Mouse (Mus musculus) liver, embryonic 12.5 days (tissue): ENCODE measurements around the gene Tuba4a. TPM values are rescaled to one million over a fixed set of nuclear protein-coding genes. Genes with fewer than 3 reads are reported as not detected.
"Not testable (repeated sequence)": the region's sequence is repeated elsewhere in the genome, so short reads cannot be mapped to it uniquely, and the experiment has no call there.

Experiments
- ATAC-seq: fragments of 200-750 bp; cut with Nextera tagmentation; 2 replicates; pipeline ENCODE4 v1.8.0; 2017; ENCODE audit warnings: moderate number of reproducible peaks, mild to moderate bottlenecking, moderate library complexity
- H3K27ac ChIP-seq: fragments of 300-500 bp; sonication (generic); 2 replicates; pipeline ENCODE4 v1.5.1; 2016; ENCODE audit warnings: mild to moderate bottlenecking
- H3K27me3 ChIP-seq: fragments of 300-500 bp; sonication (generic); replicated peaks from 2 replicates; pipeline ENCODE4 v1.6.1; 2016; ENCODE audit warnings: mild to moderate bottlenecking, moderate library complexity
- H3K36me3 ChIP-seq: fragments of 300-500 bp; sonication (generic); 2 replicates; pipeline ENCODE4 v1.6.1; 2016; ENCODE audit warnings: mild to moderate bottlenecking, moderate library complexity
- H3K4me1 ChIP-seq: fragments of 300-500 bp; sonication (generic); 2 replicates; pipeline ENCODE4 v1.6.1; 2016
- H3K4me2 ChIP-seq: fragments of 300-500 bp; sonication (generic); 2 replicates; pipeline ENCODE4 v1.6.1; 2016; ENCODE audit warnings: mild to moderate bottlenecking, moderate library complexity
- H3K4me3 ChIP-seq: fragments of 300-500 bp; sonication (generic); 2 replicates; pipeline ENCODE4 v1.5.1; 2016; ENCODE audit warnings: mild to moderate bottlenecking, moderate library complexity
- H3K9ac ChIP-seq: fragments of 300-500 bp; sonication (generic); 2 replicates; pipeline ENCODE4 v1.6.1; 2016; ENCODE audit warnings: mild to moderate bottlenecking, moderate library complexity
- H3K9me3 ChIP-seq: fragments of 300-500 bp; sonication (generic); replicated peaks from 2 replicates; pipeline ENCODE4 v1.6.1; 2016; ENCODE audit warnings: mild to moderate bottlenecking, moderate library complexity
- WGBS: fragments of 180-500 bp; shearing (Covaris S2); methylation state at CpG from one replicate; pipeline ENCODE4 v1.1.7; 2016; ENCODE audit not compliant: insufficient replicate concordance; 5-methylcytosine and 5-hydroxymethylcytosine counted together
- polyA plus RNA-seq: library from polyadenylated mRNA; unstranded; fragments of >200 nt; fragmentation: Nextera tagmentation; extraction: Ambion mirVana; gene quantifications from 2 replicates; pipeline ENCODE4 v1.2.1, GENCODE M21; 2016

The Tuba4a gene
- polyA plus RNA-seq, 1 experiment from 2014 or later, result 490 TPM

DNA sequence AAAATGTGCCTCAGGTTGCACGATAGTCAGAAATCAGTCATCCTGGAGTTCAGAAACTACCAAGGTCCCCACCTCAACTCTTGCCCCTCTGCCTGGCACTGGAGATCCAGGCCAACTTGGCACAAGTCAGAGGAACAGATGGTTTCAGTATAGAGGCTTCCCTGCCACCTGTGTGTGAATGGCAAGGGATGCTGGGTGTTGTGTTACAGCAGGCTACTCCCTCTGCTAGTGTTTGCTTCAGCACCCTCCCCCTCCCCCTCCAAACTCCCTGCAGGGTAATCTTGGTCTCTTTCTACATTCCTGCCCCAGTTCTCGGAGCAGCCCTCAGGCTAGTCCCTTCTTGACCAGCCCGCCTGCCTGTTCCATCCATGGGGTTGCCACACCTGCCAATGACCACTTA is 30.8 kb upstream of the Tuba4a start:
- peaks cover 38% of the 10 kb centered on the region for H3K4me1 ChIP-seq
- H3K36me3 ChIP-seq, result no peaks in the 10 kb centered on the region
- no peak overlapping the region for H3K4me3 ChIP-seq
- H3K9me3 ChIP-seq, result no peaks in the 10 kb centered on the region
- no peak for ATAC-seq
- peaks cover 10% of the 10 kb centered on the region for H3K27me3 ChIP-seq
- no peak overlapping the region for H3K4me2 ChIP-seq
- WGBS, result 77% methylated on average over 3 of the region's 3 CpGs
- H3K9ac ChIP-seq, result no peak overlapping the region
- H3K27ac ChIP-seq, result no peak overlapping the region

DNA sequence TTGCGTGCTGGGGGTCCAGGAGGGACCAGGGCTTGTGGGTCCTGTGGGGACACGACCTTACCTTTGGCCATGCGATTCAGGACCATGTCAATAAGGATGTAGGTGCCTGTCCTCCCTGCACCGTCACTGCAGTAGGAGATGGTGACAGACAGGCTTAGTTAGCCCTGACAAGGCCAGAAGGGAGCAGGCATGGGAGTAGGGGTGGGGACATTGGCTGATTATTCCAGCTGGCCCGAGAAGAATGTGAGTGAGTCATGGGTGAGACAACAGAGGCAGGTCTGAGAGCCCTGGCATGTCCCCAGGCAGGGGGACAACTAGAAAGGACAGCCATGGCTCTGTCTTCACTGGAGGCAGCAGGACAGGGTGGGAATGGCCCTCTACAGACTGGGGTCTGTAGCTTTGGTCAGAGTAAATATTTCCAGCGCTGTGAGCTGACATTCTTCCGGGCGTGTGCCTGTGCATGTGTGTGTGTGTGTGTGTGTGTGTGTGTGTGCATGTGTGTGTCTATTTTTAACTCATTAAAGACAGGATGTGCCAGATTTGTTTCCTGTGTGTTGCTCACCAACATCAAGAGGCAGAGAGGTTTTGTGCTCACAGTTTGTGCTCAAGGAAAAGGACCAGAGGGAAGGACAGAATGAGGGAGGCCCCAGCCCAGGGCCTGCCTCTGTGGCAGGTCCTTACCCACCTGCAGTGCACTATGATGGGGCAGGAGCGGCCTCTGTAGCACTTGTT is 28.5 kb upstream of the Tuba4a start:
- H3K4me3 ChIP-seq, result no peak overlapping the region
- ATAC-seq, result no peak
- peaks cover 37% of the 10 kb centered on the region for H3K4me1 ChIP-seq
- H3K9ac ChIP-seq, result 0 out of 2 replicates have a peak overlapping the region, but pooled peaks have one; percentile 2
- WGBS, result 58% methylated on average over 9 of the region's 9 CpGs
- peaks cover 10% of the 10 kb centered on the region for H3K36me3 ChIP-seq
- H3K27ac ChIP-seq, result peak overlapping the region; percentile 23; the same call in 1 of the 2 replicates
- peaks cover 10% of the 10 kb centered on the region for H3K27me3 ChIP-seq
- H3K4me2 ChIP-seq, result no peak overlapping the region
- H3K9me3 ChIP-seq, result no peaks in the 10 kb centered on the region

- 71% methylated on average over 16 of the region's 16 CpGs for WGBS
- H3K27me3 ChIP-seq, result peaks cover 2% of the 10 kb centered on the region
- peaks cover 37% of the 10 kb centered on the region for H3K4me1 ChIP-seq
- no peaks in the 10 kb centered on the region for H3K9me3 ChIP-seq
- no peak overlapping the region for H3K4me3 ChIP-seq
- no peak overlapping the region for H3K9ac ChIP-seq
- H3K27ac ChIP-seq, result no peak overlapping the region
- no peak overlapping the region for H3K4me2 ChIP-seq
- no peak for ATAC-seq
- H3K36me3 ChIP-seq, result peaks cover 16% of the 10 kb centered on the region
Measured at GRCm38 (mm10) chr1:75247071-75247930, 27.6 kb upstream of the Tuba4a start.

DNA sequence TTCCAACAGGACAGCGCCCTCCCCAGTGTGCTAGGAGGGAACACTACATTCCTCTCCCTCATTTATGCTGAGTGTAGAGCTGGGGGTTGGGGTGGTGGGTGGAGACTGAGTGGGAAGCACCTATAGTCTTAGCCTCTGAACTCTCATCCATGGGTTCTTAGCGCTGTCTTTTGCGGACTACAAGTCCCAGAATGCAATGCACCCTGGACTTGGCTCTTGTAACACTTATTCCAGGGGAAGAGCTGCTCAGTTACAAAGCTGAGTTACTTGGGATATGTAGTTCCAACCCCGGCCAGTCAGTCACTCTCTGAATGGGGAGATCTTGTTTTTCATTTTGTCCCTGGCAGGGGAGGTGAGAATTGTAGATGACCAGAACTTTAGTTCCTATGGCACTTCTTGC is 25.2 kb upstream of the Tuba4a start:
- Histone ChIP-seq H3K9ac (no peak overlapping the region), H3K27me3 (no peaks in the 10 kb centered on the region), H3K27ac (no peak overlapping the region), H3K9me3 (no peaks in the 10 kb centered on the region), H3K4me1 (peaks cover 17% of the 10 kb centered on the region), H3K36me3 (peaks cover 33% of the 10 kb centered on the region), H3K4me3 (no peak overlapping the region), H3K4me2 (no peak overlapping the region)
- ATAC-seq, result peak; percentile 50
- WGBS, result 24% methylated on average over 4 of the region's 4 CpGs

DNA sequence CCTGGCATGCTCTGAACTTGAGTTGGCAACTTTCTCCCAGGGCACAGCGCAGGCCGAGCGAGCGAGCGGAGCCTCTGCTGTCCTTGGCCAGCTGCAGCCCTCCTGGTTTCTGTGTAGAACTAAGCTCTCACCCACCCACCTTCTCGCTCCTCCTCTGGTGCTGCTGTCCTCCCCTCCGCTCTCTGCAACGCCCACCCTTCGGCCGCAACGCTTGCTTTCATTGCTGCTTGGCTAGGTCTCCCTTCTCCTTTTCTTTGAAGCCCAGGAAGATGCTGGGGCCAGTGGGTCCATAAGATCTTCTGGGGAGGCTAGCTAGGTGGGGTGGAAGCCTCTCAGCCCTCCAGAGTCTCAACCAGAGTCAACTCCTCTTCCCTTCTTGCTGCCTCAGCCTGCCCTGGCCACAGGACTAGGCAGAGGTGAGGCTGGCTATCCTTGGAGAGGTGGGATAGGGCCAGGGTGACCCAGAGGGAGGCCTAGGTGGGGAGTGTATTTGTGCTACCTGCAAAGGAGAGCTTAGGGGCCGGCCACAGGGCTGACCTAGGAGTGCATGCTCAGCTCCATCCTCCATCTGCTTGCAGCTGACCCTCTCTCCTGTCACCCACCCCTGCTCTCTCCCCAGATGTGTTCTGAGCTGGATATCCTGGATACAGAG is 24.6 kb upstream of the Tuba4a start:
- peaks cover 38% of the 10 kb centered on the region for H3K36me3 ChIP-seq
- no peak overlapping the region for H3K4me2 ChIP-seq
- no peaks in the 10 kb centered on the region for H3K9me3 ChIP-seq
- no peak overlapping the region for H3K9ac ChIP-seq
- H3K27ac ChIP-seq, result no peak overlapping the region
- peak; percentile 16; the same call in 1 of the 2 replicates for ATAC-seq
- 85% methylated on average over 12 of the region's 12 CpGs for WGBS
- H3K27me3 ChIP-seq, result no peaks in the 10 kb centered on the region
- H3K4me3 ChIP-seq, result no peak overlapping the region
- peaks cover 12% of the 10 kb centered on the region for H3K4me1 ChIP-seq

- Histone ChIP-seq H3K27me3 (no peaks in the 10 kb centered on the region), H3K36me3 (peaks cover 46% of the 10 kb centered on the region), H3K27ac (no peak overlapping the region), H3K9me3 (no peaks in the 10 kb centered on the region), H3K4me3 (no peak overlapping the region), H3K9ac (no peak overlapping the region), H3K4me1 (peaks cover 18% of the 10 kb centered on the region), H3K4me2 (no peak overlapping the region)
- 84% methylated on average over 14 of the region's 14 CpGs for WGBS
- ATAC-seq, result no peak
Measured at GRCm38 (mm10) chr1:75243411-75243810, 23.7 kb upstream of the Tuba4a start.

DNA sequence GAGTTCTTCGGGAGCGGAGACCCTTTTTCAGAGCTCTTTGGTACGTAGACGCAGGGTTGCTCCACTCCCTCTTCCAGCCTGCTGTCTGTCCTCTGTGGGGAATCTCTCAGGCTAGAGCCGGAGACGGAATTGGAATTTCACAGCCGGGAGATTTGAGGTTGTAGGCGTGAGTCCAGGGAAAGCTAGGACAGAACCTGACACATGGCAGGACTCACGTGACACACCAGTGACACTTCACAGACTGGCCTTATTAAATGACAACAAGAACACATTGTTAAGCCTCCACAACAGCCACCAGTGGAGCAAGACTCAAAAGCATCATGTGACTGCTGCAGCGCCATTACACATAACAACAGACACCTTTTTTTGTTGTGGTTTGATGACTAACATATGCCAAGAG is 19.9 kb upstream of the Tuba4a start:
- H3K27ac ChIP-seq, result no peak overlapping the region
- H3K4me2 ChIP-seq, result no peak overlapping the region
- WGBS, result 84% methylated on average over 10 of the region's 10 CpGs
- ATAC-seq, result no peak
- peaks cover 45% of the 10 kb centered on the region for H3K4me1 ChIP-seq
- no peaks in the 10 kb centered on the region for H3K9me3 ChIP-seq
- no peak overlapping the region for H3K4me3 ChIP-seq
- no peak overlapping the region for H3K9ac ChIP-seq
- H3K27me3 ChIP-seq, result no peaks in the 10 kb centered on the region
- H3K36me3 ChIP-seq, result peaks cover 46% of the 10 kb centered on the region

GRCm38 (mm10) chr1:75236117-75237050 is 16.7 kb upstream of the Tuba4a start, which contains the start of gene Dnajb2:
Gene Dnajb2 (plus strand): TSS chr1:75236406.
- Histone ChIP-seq H3K27me3 (no peaks in the 10 kb centered on the region), H3K9me3 (no peaks in the 10 kb centered on the region), H3K4me2 (peak within 1 kb of the TSS; percentile 87), H3K9ac (peak within 1 kb of the TSS; percentile 79), H3K4me1 (peaks cover 61% of the 10 kb centered on the region), H3K4me3 (peak within 1 kb of the TSS; percentile 64), H3K36me3 (peaks cover 26% of the 10 kb centered on the region), H3K27ac (peak within 1 kb of the TSS; percentile 98)
- ATAC-seq, result peak; percentile 95
- 1% methylated on average over 64 of the region's 64 CpGs for WGBS

GRCm38 (mm10) chr1:75234606-75235005 is 14.9 kb upstream of the Tuba4a start:
- peak overlapping the region; percentile 13; the same call in 1 of the 2 replicates for H3K9ac ChIP-seq
- ATAC-seq, result no peak
- no peak overlapping the region for H3K4me3 ChIP-seq
- peaks cover 79% of the 10 kb centered on the region for H3K4me1 ChIP-seq
- H3K9me3 ChIP-seq, result no peaks in the 10 kb centered on the region
- peak overlapping the region; percentile 98 for H3K27ac ChIP-seq
- H3K4me2 ChIP-seq, result peak overlapping the region; percentile 87
- no peaks in the 10 kb centered on the region for H3K27me3 ChIP-seq
- WGBS, result 1% methylated on average over 8 of the region's 8 CpGs
- H3K36me3 ChIP-seq, result peaks cover 11% of the 10 kb centered on the region

- WGBS, result 60% methylated on average over 4 of the region's 4 CpGs
- peaks cover 75% of the 10 kb centered on the region for H3K4me1 ChIP-seq
- ATAC-seq, result not testable (repeated sequence)
Measured at GRCm38 (mm10) chr1:75232489-75232888, 12.8 kb upstream of the Tuba4a start.

GRCm38 (mm10) chr1:75231664-75232152 is 12.0 kb upstream of the Tuba4a start, which contains the start of gene A630095N17Rik:
Gene A630095N17Rik (minus strand): TSS chr1:75232102.
- ATAC-seq, result no peak
- Histone ChIP-seq H3K4me2 (peak within 1 kb of the TSS; percentile 21; the same call in 1 of the 2 replicates), H3K27ac (peak within 1 kb of the TSS; percentile 43), H3K36me3 (no peaks in the 10 kb centered on the region), H3K4me1 (peaks cover 75% of the 10 kb centered on the region), H3K4me3 (no peak within 1 kb of the TSS), H3K27me3 (no peaks in the 10 kb centered on the region), H3K9ac (0 out of 2 replicates have a peak within 1 kb of the TSS, but pooled peaks have one; percentile 17), H3K9me3 (no peaks in the 10 kb centered on the region)
- WGBS, result 69% methylated on average over 5 of the region's 5 CpGs

More at GRCm38 (mm10) chr1:75232489-75232888, 12.8 kb upstream of the Tuba4a start:
- not testable (repeated sequence) for H3K9ac ChIP-seq, H3K4me3 ChIP-seq, H3K4me2 ChIP-seq, H3K36me3 ChIP-seq, H3K27me3 ChIP-seq, H3K27ac ChIP-seq, H3K9me3 ChIP-seq
